Mouse (Mus musculus) megakaryocyte, embryonic 14.5 days (primary cell): ENCODE results near the gene Adm2. TPM values are rescaled to one million over a fixed set of nuclear protein-coding genes. Genes with fewer than 3 reads are reported as not detected.

Experiments used
- H3K27me3 ChIP-seq: replicated peaks from 2 replicates; pipeline ENCODE3; 2012; ENCODE audit warnings: inconsistent platforms
- H3K36me3 ChIP-seq: replicated peaks from 2 replicates; pipeline ENCODE3; 2012; ENCODE audit warnings: low read length, inconsistent platforms, mixed read lengths
- H3K4me1 ChIP-seq: 2 replicates; pipeline ENCODE4 v1.6.1; 2012; ENCODE audit warnings: inconsistent platforms
- H3K4me3 ChIP-seq: replicated peaks from 2 replicates; pipeline ENCODE3; 2012; ENCODE audit warnings: moderate library complexity, mild to moderate bottlenecking, inconsistent platforms
- H3K9me3 ChIP-seq: 2 replicates; pipeline ENCODE4 v1.6.1; 2012; ENCODE audit warnings: inconsistent platforms
- FLI1 ChIP-seq: IDR thresholded peaks from 2 replicates; pipeline ENCODE4 v1.6.1; 2012; ENCODE audit warnings: low read length, inconsistent platforms, mixed read lengths
- GATA1 ChIP-seq: IDR thresholded peaks from 3 replicates; pipeline ENCODE4 v1.6.1; 2012; ENCODE audit warnings: mixed read lengths, low read length, inconsistent platforms, borderline replicate concordance
- polyA plus RNA-seq: library from polyadenylated mRNA; stranded (reverse); fragments of >175 nt; gene quantifications from 2 replicates; pipeline ENCODE4 v1.2.3, GENCODE M21; 2012; ENCODE audit warnings: low replicate concordance; ENCODE audit not compliant: insufficient read depth

Gene Adm2
- polyA plus RNA-seq, 1 experiment, result 4.0 TPM

- no peaks in the 10 kb centered on the region for H3K27me3 ChIP-seq
- peaks cover 53% of the 10 kb centered on the region for H3K36me3 ChIP-seq
- H3K4me3 ChIP-seq, result no peak overlapping the region
Observed at GRCm38 (mm10) chr15:89308406-89309139, 13.9 kb upstream of the Adm2 start.

GRCm38 (mm10) chr15:89309962-89310498 is 12.5 kb upstream of the Adm2 start:
- H3K4me1 ChIP-seq, result peaks cover 84% of the 10 kb centered on the region
- no peaks in the 10 kb centered on the region for H3K27me3 ChIP-seq
- H3K4me3 ChIP-seq, result peak overlapping the region; percentile 73
- TF ChIP-seq FLI1 (no peak), GATA1 (no peak)
- peaks cover 39% of the 10 kb centered on the region for H3K36me3 ChIP-seq
- no peaks in the 10 kb centered on the region for H3K9me3 ChIP-seq

More at GRCm38 (mm10) chr15:89308406-89309139, 13.9 kb upstream of the Adm2 start:
- no peaks in the 10 kb centered on the region for H3K9me3 ChIP-seq
- TF ChIP-seq FLI1, result no peak
- TF ChIP-seq GATA1, result no peak
- peaks cover 79% of the 10 kb centered on the region for H3K4me1 ChIP-seq

- H3K36me3 ChIP-seq, result peaks cover 7% of the 10 kb centered on the region
- no peaks in the 10 kb centered on the region for H3K27me3 ChIP-seq
- peaks cover 73% of the 10 kb centered on the region for H3K4me1 ChIP-seq
- H3K9me3 ChIP-seq, result no peaks in the 10 kb centered on the region
- peak overlapping the region; percentile 100 for H3K4me3 ChIP-seq
- TF ChIP-seq FLI1 (no peak), GATA1 (no peak)
Observed at GRCm38 (mm10) chr15:89313359-89313758, 9.2 kb upstream of the Adm2 start.

GRCm38 (mm10) chr15:89314107-89314506 is 8.4 kb upstream of the Adm2 start:
- no peak for TF ChIP-seq GATA1
- no peak for TF ChIP-seq FLI1
- Histone ChIP-seq H3K4me3 (peak overlapping the region; percentile 100), H3K27me3 (no peaks in the 10 kb centered on the region), H3K9me3 (no peaks in the 10 kb centered on the region), H3K4me1 (peaks cover 66% of the 10 kb centered on the region), H3K36me3 (peaks cover 5% of the 10 kb centered on the region)

GRCm38 (mm10) chr15:89314511-89315189 is 7.9 kb upstream of the Adm2 start:
- peak overlapping the region; percentile 100 for H3K4me3 ChIP-seq
- H3K9me3 ChIP-seq, result no peaks in the 10 kb centered on the region
- TF ChIP-seq FLI1, result no peak
- TF ChIP-seq GATA1, result no peak
- peaks cover 60% of the 10 kb centered on the region for H3K4me1 ChIP-seq
- H3K36me3 ChIP-seq, result peaks cover 5% of the 10 kb centered on the region
- H3K27me3 ChIP-seq, result no peaks in the 10 kb centered on the region

- TF ChIP-seq GATA1 (no peak), FLI1 (no peak)
- H3K36me3 ChIP-seq, result peaks cover 5% of the 10 kb centered on the region
- no peaks in the 10 kb centered on the region for H3K27me3 ChIP-seq
- peak within 1 kb of the TSS; percentile 100 for H3K4me3 ChIP-seq
- H3K4me1 ChIP-seq, result peaks cover 54% of the 10 kb centered on the region
- no peaks in the 10 kb centered on the region for H3K9me3 ChIP-seq
Observed at GRCm38 (mm10) chr15:89315190-89315731, 7.3 kb upstream of the Adm2 start, which contains the start of gene Sbf1. Sbf1 (minus strand) TSS chr15:89315311.

GRCm38 (mm10) chr15:89316146-89316545 is 6.4 kb upstream of the Adm2 start:
- H3K36me3 ChIP-seq, result peaks cover 5% of the 10 kb centered on the region
- peaks cover 54% of the 10 kb centered on the region for H3K4me1 ChIP-seq
- TF ChIP-seq FLI1 (no peak), GATA1 (no peak)
- H3K4me3 ChIP-seq, result peak overlapping the region; percentile 100
- no peaks in the 10 kb centered on the region for H3K27me3 ChIP-seq
- H3K9me3 ChIP-seq, result no peaks in the 10 kb centered on the region

- TF ChIP-seq GATA1, result peak; percentile 84; the same call in 2 of the 3 replicates
- no peak for TF ChIP-seq FLI1
- Histone ChIP-seq H3K27me3 (peaks cover 34% of the 10 kb centered on the region), H3K4me3 (peak overlapping the region; percentile 69), H3K4me1 (peaks cover 36% of the 10 kb centered on the region), H3K9me3 (no peaks in the 10 kb centered on the region), H3K36me3 (no peaks in the 10 kb centered on the region)
Observed at GRCm38 (mm10) chr15:89321264-89321663, 1.3 kb upstream of the Adm2 start.

GRCm38 (mm10) chr15:89323656-89324055 is 1.1 kb downstream of the Adm2 start:
- TF ChIP-seq GATA1 (no peak), FLI1 (no peak)
- Histone ChIP-seq H3K36me3 (no peaks in the 10 kb centered on the region), H3K4me3 (no peak overlapping the region), H3K9me3 (no peaks in the 10 kb centered on the region), H3K27me3 (peaks cover 47% of the 10 kb centered on the region), H3K4me1 (peaks cover 35% of the 10 kb centered on the region)

- H3K4me1 ChIP-seq, result peaks cover 23% of the 10 kb centered on the region
- TF ChIP-seq FLI1, result no peak
- TF ChIP-seq GATA1, result no peak
- H3K9me3 ChIP-seq, result no peaks in the 10 kb centered on the region
- no peak overlapping the region for H3K4me3 ChIP-seq
- peaks cover 47% of the 10 kb centered on the region for H3K27me3 ChIP-seq
- H3K36me3 ChIP-seq, result no peaks in the 10 kb centered on the region
Observed at GRCm38 (mm10) chr15:89326441-89326840, 3.9 kb downstream of the Adm2 start.
